Mouse (Mus musculus): ENCODE results near the gene Robo2. TPM values are rescaled to one million over a fixed set of nuclear protein-coding genes. Genes with fewer than 3 reads are reported as not detected.
"Not testable (repeated sequence)": the region's sequence is repeated elsewhere in the genome, so short reads cannot be mapped to it uniquely, and the experiment has no call there.

Robo2 gene
- polyA plus RNA-seq, 1 experiment from 2014 or later, result 31.5 TPM

DNA sequence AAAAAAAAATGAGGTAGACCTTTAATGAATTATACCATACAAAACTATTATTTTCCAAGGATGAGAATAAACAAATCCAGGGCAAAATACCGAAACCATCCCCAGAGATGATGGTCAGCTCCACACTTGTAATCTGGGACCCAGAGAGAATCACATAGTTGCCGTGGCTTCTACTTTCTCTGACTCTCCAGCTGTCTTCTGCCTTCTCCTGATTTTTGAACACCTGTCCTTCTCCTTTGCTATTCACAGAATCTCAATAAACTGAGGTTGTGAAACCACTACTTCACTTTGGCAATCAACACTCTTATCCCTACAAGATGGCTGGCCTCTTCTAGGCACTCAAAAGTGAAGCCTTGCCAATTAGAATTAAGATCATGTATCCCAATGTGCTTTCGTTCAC lies 252.4 kb downstream of the Robo2 start:
- no peaks in the 10 kb centered on the region for H3K4me1 ChIP-seq (ENCODE audit: control insufficient read depth, insufficient read depth, low read length)
- H3K4me2 ChIP-seq (ENCODE audit: low read depth, low read length), result no peak overlapping the region
- no peak overlapping the region for H3K4me3 ChIP-seq (replicated peaks; ENCODE audit: low read length)
- no peaks in the 10 kb centered on the region for H3K9me3 ChIP-seq (replicated peaks; ENCODE audit: control insufficient read depth, low read length)
- WGBS, result 90% methylated on average over 3 of the region's 3 CpGs
- H3K27me3 ChIP-seq (ENCODE audit: control insufficient read depth, insufficient read depth, low read length), result no peaks in the 10 kb centered on the region
- no peak for ATAC-seq (ENCODE audit: insufficient read depth, low FRiP score)
- H3K36me3 ChIP-seq (ENCODE audit: control insufficient read depth, insufficient read depth, low read length), result no peaks in the 10 kb centered on the region
- H3K27ac ChIP-seq (ENCODE audit: low read length), result no peak overlapping the region
- no peak overlapping the region for H3K9ac ChIP-seq (ENCODE audit: low read length)

- no peaks in the 10 kb centered on the region for H3K27me3 ChIP-seq (ENCODE audit: control insufficient read depth, insufficient read depth, low read length)
- H3K36me3 ChIP-seq (ENCODE audit: control insufficient read depth, insufficient read depth, low read length), result no peaks in the 10 kb centered on the region
- 88% methylated on average over 1 of the region's 1 CpGs for WGBS
- no peak for ATAC-seq (ENCODE audit: insufficient read depth, low FRiP score)
- H3K4me2 ChIP-seq (ENCODE audit: low read depth, low read length), result no peak overlapping the region
- no peak overlapping the region for H3K9ac ChIP-seq (ENCODE audit: low read length)
- no peak overlapping the region for H3K4me3 ChIP-seq (replicated peaks; ENCODE audit: low read length)
- H3K27ac ChIP-seq (ENCODE audit: low read length), result no peak overlapping the region
- H3K9me3 ChIP-seq (replicated peaks; ENCODE audit: control insufficient read depth, low read length), result no peaks in the 10 kb centered on the region
- H3K4me1 ChIP-seq (ENCODE audit: control insufficient read depth, insufficient read depth, low read length), result 0 out of 2 replicates have a peak, but pooled peaks cover 3% of the 10 kb centered on the region
These were observed 275.4 kb downstream of the Robo2 start for GRCm38 (mm10) chr16:74136181-74136580.

GRCm38 (mm10) chr16:74132833-74133232 lies 278.8 kb downstream of the Robo2 start:
- no peak overlapping the region for H3K4me2 ChIP-seq (ENCODE audit: low read depth, low read length)
- no peaks in the 10 kb centered on the region for H3K27me3 ChIP-seq (ENCODE audit: control insufficient read depth, insufficient read depth, low read length)
- H3K9me3 ChIP-seq (replicated peaks; ENCODE audit: control insufficient read depth, low read length), result no peaks in the 10 kb centered on the region
- 49% methylated on average over 6 of the region's 6 CpGs for WGBS
- H3K27ac ChIP-seq (ENCODE audit: low read length), result no peak overlapping the region
- no peak overlapping the region for H3K9ac ChIP-seq (ENCODE audit: low read length)
- H3K36me3 ChIP-seq (ENCODE audit: control insufficient read depth, insufficient read depth, low read length), result no peaks in the 10 kb centered on the region
- no peak for ATAC-seq (ENCODE audit: insufficient read depth, low FRiP score)
- 0 out of 2 replicates have a peak, but pooled peaks cover 3% of the 10 kb centered on the region for H3K4me1 ChIP-seq (ENCODE audit: control insufficient read depth, insufficient read depth, low read length)
- no peak overlapping the region for H3K4me3 ChIP-seq (replicated peaks; ENCODE audit: low read length)

- H3K9me3 ChIP-seq (replicated peaks; ENCODE audit: control insufficient read depth, low read length), result no peaks in the 10 kb centered on the region
- 90% methylated on average over 5 of the region's 5 CpGs for WGBS
- no peak overlapping the region for H3K4me3 ChIP-seq (replicated peaks; ENCODE audit: low read length)
- no peak overlapping the region for H3K9ac ChIP-seq (ENCODE audit: low read length)
- no peak overlapping the region for H3K4me2 ChIP-seq (ENCODE audit: low read depth, low read length)
- no peaks in the 10 kb centered on the region for H3K36me3 ChIP-seq (ENCODE audit: control insufficient read depth, insufficient read depth, low read length)
- no peak for ATAC-seq (ENCODE audit: insufficient read depth, low FRiP score)
- H3K27me3 ChIP-seq (ENCODE audit: control insufficient read depth, insufficient read depth, low read length), result no peaks in the 10 kb centered on the region
- 0 out of 2 replicates have a peak, but pooled peaks cover 3% of the 10 kb centered on the region for H3K4me1 ChIP-seq (ENCODE audit: control insufficient read depth, insufficient read depth, low read length)
- no peak overlapping the region for H3K27ac ChIP-seq (ENCODE audit: low read length)
These were observed 280.3 kb downstream of the Robo2 start for GRCm38 (mm10) chr16:74131370-74131769.

DNA sequence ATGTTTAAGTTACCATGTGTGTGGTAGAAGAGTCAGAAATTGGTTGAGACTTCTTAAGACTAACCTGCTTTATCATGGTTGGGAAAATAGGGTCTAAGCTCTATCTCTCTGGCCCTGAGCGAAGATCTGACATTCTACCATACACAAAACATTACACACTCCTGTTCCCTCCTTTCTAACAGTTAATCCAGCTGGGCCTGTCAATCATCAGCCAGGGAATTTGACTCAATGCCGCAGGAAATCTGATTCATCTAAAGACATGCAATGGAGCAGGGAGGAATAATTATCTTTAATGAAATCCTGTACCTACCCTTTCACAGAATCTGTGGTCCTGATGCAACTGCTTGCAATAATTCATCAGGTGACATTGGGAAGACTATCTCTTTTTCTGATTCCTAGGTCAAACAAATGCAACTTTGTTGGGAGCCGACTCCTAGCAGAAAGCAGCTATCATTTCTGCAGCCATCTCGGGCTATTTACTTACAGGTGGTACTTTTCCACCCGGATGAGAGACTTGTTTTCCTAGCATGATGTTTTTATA lies 283.1 kb downstream of the Robo2 start:
- Histone ChIP-seq H3K4me3 (replicated peaks; ENCODE audit: low read length) (no peak overlapping the region), H3K36me3 (ENCODE audit: control insufficient read depth, insufficient read depth, low read length) (no peaks in the 10 kb centered on the region), H3K4me2 (ENCODE audit: low read depth, low read length) (no peak overlapping the region), H3K9ac (ENCODE audit: low read length) (no peak overlapping the region), H3K9me3 (replicated peaks; ENCODE audit: control insufficient read depth, low read length) (no peaks in the 10 kb centered on the region), H3K27me3 (ENCODE audit: control insufficient read depth, insufficient read depth, low read length) (no peaks in the 10 kb centered on the region), H3K4me1 (ENCODE audit: control insufficient read depth, insufficient read depth, low read length) (no peaks in the 10 kb centered on the region), H3K27ac (ENCODE audit: low read length) (no peak overlapping the region)
- 80% methylated on average over 5 of the region's 5 CpGs for WGBS
- ATAC-seq (ENCODE audit: insufficient read depth, low FRiP score), result no peak

GRCm38 (mm10) chr16:74113155-74113554 lies 298.5 kb downstream of the Robo2 start:
- Histone ChIP-seq H3K4me3 (replicated peaks; ENCODE audit: low read length) (no peak overlapping the region), H3K27ac (ENCODE audit: low read length) (no peak overlapping the region), H3K27me3 (ENCODE audit: control insufficient read depth, insufficient read depth, low read length) (no peaks in the 10 kb centered on the region), H3K9me3 (replicated peaks; ENCODE audit: control insufficient read depth, low read length) (no peaks in the 10 kb centered on the region), H3K4me1 (ENCODE audit: control insufficient read depth, insufficient read depth, low read length) (no peaks in the 10 kb centered on the region), H3K9ac (ENCODE audit: low read length) (no peak overlapping the region), H3K36me3 (ENCODE audit: control insufficient read depth, insufficient read depth, low read length) (no peaks in the 10 kb centered on the region), H3K4me2 (ENCODE audit: low read depth, low read length) (no peak overlapping the region)
- no peak for ATAC-seq (ENCODE audit: insufficient read depth, low FRiP score)
- WGBS, result 80% methylated on average over 3 of the region's 3 CpGs

DNA sequence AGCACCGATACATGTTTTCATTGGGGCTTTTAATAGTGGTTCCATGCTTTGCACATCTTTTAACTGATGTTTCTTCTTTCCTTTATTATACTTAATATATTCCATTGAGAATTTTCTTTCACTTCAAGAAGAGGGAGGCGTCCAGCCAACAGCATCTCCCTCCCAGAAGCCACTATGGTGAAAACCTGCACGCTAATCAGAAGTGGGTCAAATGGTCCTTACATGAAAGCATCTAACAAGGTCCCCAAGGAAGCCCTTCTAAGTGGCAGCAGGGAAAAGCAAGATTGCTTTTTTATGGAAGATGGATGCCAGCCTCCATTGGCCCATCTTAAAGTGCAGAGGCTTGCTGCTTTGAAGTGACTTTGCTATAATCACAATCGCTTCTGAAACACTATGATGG lies 300.5 kb downstream of the Robo2 start:
- 80% methylated on average over 4 of the region's 4 CpGs for WGBS
- Histone ChIP-seq H3K9me3 (replicated peaks; ENCODE audit: control insufficient read depth, low read length) (no peaks in the 10 kb centered on the region), H3K9ac (ENCODE audit: low read length) (no peak overlapping the region), H3K4me3 (replicated peaks; ENCODE audit: low read length) (no peak overlapping the region), H3K4me2 (ENCODE audit: low read depth, low read length) (no peak overlapping the region), H3K27ac (ENCODE audit: low read length) (no peak overlapping the region), H3K36me3 (ENCODE audit: control insufficient read depth, insufficient read depth, low read length) (no peaks in the 10 kb centered on the region), H3K4me1 (ENCODE audit: control insufficient read depth, insufficient read depth, low read length) (no peaks in the 10 kb centered on the region), H3K27me3 (ENCODE audit: control insufficient read depth, insufficient read depth, low read length) (no peaks in the 10 kb centered on the region)
- no peak for ATAC-seq (ENCODE audit: insufficient read depth, low FRiP score)

GRCm38 (mm10) chr16:74104449-74104848 lies 307.2 kb downstream of the Robo2 start:
- not testable (repeated sequence) for H3K9ac ChIP-seq (ENCODE audit: low read length); H3K27me3 ChIP-seq (ENCODE audit: control insufficient read depth, insufficient read depth, low read length)
- 77% methylated on average over 8 of the region's 8 CpGs for WGBS

GRCm38 (mm10) chr16:74092997-74093801 lies 318.4 kb downstream of the Robo2 start:
- H3K27me3 ChIP-seq (ENCODE audit: control insufficient read depth, insufficient read depth, low read length), result no peaks in the 10 kb centered on the region
- no peaks in the 10 kb centered on the region for H3K36me3 ChIP-seq (ENCODE audit: control insufficient read depth, insufficient read depth, low read length)
- ATAC-seq (ENCODE audit: insufficient read depth, low FRiP score), result no peak
- no peak overlapping the region for H3K27ac ChIP-seq (ENCODE audit: low read length)
- H3K9ac ChIP-seq (ENCODE audit: low read length), result no peak overlapping the region
- H3K4me3 ChIP-seq (replicated peaks; ENCODE audit: low read length), result no peak overlapping the region
- no peaks in the 10 kb centered on the region for H3K4me1 ChIP-seq (ENCODE audit: control insufficient read depth, insufficient read depth, low read length)
- H3K4me2 ChIP-seq (ENCODE audit: low read depth, low read length), result no peak overlapping the region
- H3K9me3 ChIP-seq (replicated peaks; ENCODE audit: control insufficient read depth, low read length), result no peaks in the 10 kb centered on the region
- 50% methylated on average over 7 of the region's 7 CpGs for WGBS

More at GRCm38 (mm10) chr16:74104449-74104848, 307.2 kb downstream of the Robo2 start:
- not testable (repeated sequence) for H3K9me3 ChIP-seq (replicated peaks; ENCODE audit: control insufficient read depth, low read length); H3K4me3 ChIP-seq (replicated peaks; ENCODE audit: low read length); ATAC-seq (ENCODE audit: insufficient read depth, low FRiP score); H3K4me1 ChIP-seq (ENCODE audit: control insufficient read depth, insufficient read depth, low read length); H3K36me3 ChIP-seq (ENCODE audit: control insufficient read depth, insufficient read depth, low read length); H3K27ac ChIP-seq (ENCODE audit: low read length); H3K4me2 ChIP-seq (ENCODE audit: low read depth, low read length)
